Mouse (Mus musculus): ENCODE results near the gene Zdhhc20. TPM values are rescaled to one million over a fixed set of nuclear protein-coding genes. Genes with fewer than 3 reads are reported as not detected.
A peak's percentile ranks its signal among the peaks of the same experiment; 100 is the strongest.
"Not testable (repeated sequence)": the region's sequence is repeated elsewhere in the genome, so short reads cannot be mapped to it uniquely, and the experiment has no call there.

Zdhhc20 gene
- polyA plus RNA-seq, 1 experiment from 2014 or later, result 58.9 TPM

- 81% methylated on average over 4 of the region's 4 CpGs for WGBS
- 0 out of 2 replicates have a peak, but pooled peaks have one; percentile 23 for ATAC-seq (ENCODE audit: low FRiP score)
- Histone ChIP-seq H3K9me3 (no peaks in the 10 kb centered on the region), H3K4me1 (no peaks in the 10 kb centered on the region), H3K27ac (no peak overlapping the region), H3K4me3 (replicated peaks) (no peak overlapping the region), H3K4me2 (no peak overlapping the region), H3K9ac (no peak overlapping the region), H3K27me3 (peaks cover 5% of the 10 kb centered on the region; the same call in 1 of the 2 replicates), H3K36me3 (replicated peaks) (peaks cover 7% of the 10 kb centered on the region; the same call in 1 of the 2 replicates)
Measured at GRCm38 (mm10) chr14:57911316-57911715, 21.2 kb upstream of the Zdhhc20 start.

GRCm38 (mm10) chr14:57910501-57911068 is 20.5 kb upstream of the Zdhhc20 start:
- H3K9ac ChIP-seq, result no peak overlapping the region; the same call in 1 of the 2 replicates
- 20% methylated on average over 26 of the region's 26 CpGs for WGBS
- peak overlapping the region; percentile 56 for H3K4me2 ChIP-seq
- no peaks in the 10 kb centered on the region for H3K9me3 ChIP-seq
- no peak overlapping the region for H3K27ac ChIP-seq
- H3K27me3 ChIP-seq, result peaks cover 5% of the 10 kb centered on the region; the same call in 1 of the 2 replicates
- peak overlapping the region; percentile 31 for H3K4me3 ChIP-seq (replicated peaks)
- ATAC-seq (ENCODE audit: low FRiP score), result peak; percentile 82
- no peaks in the 10 kb centered on the region for H3K4me1 ChIP-seq
- H3K36me3 ChIP-seq (replicated peaks), result peaks cover 3% of the 10 kb centered on the region; the same call in 1 of the 2 replicates

DNA sequence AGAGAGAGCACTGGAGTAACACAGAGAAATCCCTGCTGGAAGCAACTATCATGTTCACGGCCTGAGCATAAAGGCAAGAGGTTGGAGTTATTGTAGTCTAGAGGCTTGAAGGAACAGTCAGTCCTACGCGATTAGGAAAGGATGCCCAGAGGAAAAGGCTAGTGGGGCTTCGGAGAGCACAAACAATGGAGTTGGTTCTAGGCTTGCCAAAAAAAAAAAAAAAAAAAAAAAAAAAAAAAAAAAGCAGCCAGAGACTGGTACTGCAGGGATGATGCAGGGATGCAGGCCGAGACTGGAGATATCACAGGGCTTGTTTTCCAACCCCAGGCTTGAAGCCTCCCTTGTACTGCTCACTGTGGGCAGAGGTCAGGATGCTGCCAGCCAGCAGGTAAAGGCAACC is 19.2 kb upstream of the Zdhhc20 start:
- Histone ChIP-seq H3K4me1 (no peaks in the 10 kb centered on the region), H3K4me3 (replicated peaks) (no peak overlapping the region)
- 80% methylated on average over 5 of the region's 5 CpGs for WGBS

GRCm38 (mm10) chr14:57908431-57908830 is 18.4 kb upstream of the Zdhhc20 start:
- Histone ChIP-seq H3K9me3 (no peaks in the 10 kb centered on the region), H3K9ac (no peak overlapping the region), H3K4me3 (replicated peaks) (no peak overlapping the region), H3K4me1 (no peaks in the 10 kb centered on the region), H3K4me2 (no peak overlapping the region), H3K27ac (no peak overlapping the region), H3K27me3 (peaks cover 5% of the 10 kb centered on the region; the same call in 1 of the 2 replicates), H3K36me3 (replicated peaks) (no peaks in the 10 kb centered on the region)
- ATAC-seq (ENCODE audit: low FRiP score), result no peak
- WGBS, result 72% methylated on average over 2 of the region's 2 CpGs

More for the DNA sequence above, 19.2 kb upstream of the Zdhhc20 start:
- no peaks in the 10 kb centered on the region for H3K9me3 ChIP-seq
- H3K4me2 ChIP-seq, result no peak overlapping the region
- no peaks in the 10 kb centered on the region for H3K36me3 ChIP-seq (replicated peaks)
- no peak overlapping the region for H3K27ac ChIP-seq
- H3K9ac ChIP-seq, result no peak overlapping the region
- no peak for ATAC-seq (ENCODE audit: low FRiP score)
- peaks cover 5% of the 10 kb centered on the region; the same call in 1 of the 2 replicates for H3K27me3 ChIP-seq

GRCm38 (mm10) chr14:57901998-57902397 is 11.9 kb upstream of the Zdhhc20 start:
- H3K9me3 ChIP-seq, result no peaks in the 10 kb centered on the region
- no peaks in the 10 kb centered on the region for H3K36me3 ChIP-seq (replicated peaks)
- H3K27me3 ChIP-seq, result no peaks in the 10 kb centered on the region
- peaks cover 3% of the 10 kb centered on the region; the same call in 1 of the 2 replicates for H3K4me1 ChIP-seq
- H3K4me2 ChIP-seq, result no peak overlapping the region
- 60% methylated on average over 1 of the region's 1 CpGs for WGBS
- no peak overlapping the region for H3K4me3 ChIP-seq (replicated peaks)
- ATAC-seq (ENCODE audit: low FRiP score), result no peak
- H3K9ac ChIP-seq, result no peak overlapping the region
- H3K27ac ChIP-seq, result no peak overlapping the region

DNA sequence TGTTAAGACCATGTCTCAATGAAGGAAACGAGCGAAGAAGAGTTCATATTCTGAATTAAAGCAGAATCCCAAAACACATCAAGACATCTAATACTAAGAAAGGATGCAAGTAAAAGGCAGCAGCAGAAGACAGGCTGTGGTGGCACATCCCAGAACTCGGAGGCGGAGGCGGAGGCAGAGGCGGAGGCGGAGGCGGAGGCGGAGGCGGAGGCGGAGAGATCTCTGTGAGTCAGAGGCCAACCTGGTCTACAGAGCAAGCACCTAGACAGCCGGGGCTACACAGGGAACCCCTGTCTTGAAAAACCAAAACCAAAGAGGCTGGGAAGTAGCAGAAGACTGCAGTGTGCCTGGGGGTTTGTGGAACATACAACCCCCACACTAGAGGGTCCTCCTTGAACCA is 6.8 kb upstream of the Zdhhc20 start:
- no peak overlapping the region for H3K4me3 ChIP-seq (replicated peaks)
- H3K4me1 ChIP-seq, result peaks cover 7% of the 10 kb centered on the region
- no peak overlapping the region for H3K27ac ChIP-seq
- H3K4me2 ChIP-seq, result no peak overlapping the region
- H3K27me3 ChIP-seq, result no peaks in the 10 kb centered on the region
- 0 out of 2 replicates have a peak, but pooled peaks cover 5% of the 10 kb centered on the region for H3K9me3 ChIP-seq
- ATAC-seq (ENCODE audit: low FRiP score), result no peak
- no peaks in the 10 kb centered on the region for H3K36me3 ChIP-seq (replicated peaks)
- WGBS, result 97% methylated on average over 12 of the region's 12 CpGs
- H3K9ac ChIP-seq, result no peak overlapping the region

GRCm38 (mm10) chr14:57896088-57896871 is 6.2 kb upstream of the Zdhhc20 start:
- ATAC-seq (ENCODE audit: low FRiP score); H3K4me3 ChIP-seq (replicated peaks); H3K27me3 ChIP-seq; H3K4me2 ChIP-seq; H3K9me3 ChIP-seq; H3K4me1 ChIP-seq; H3K27ac ChIP-seq; H3K36me3 ChIP-seq (replicated peaks); H3K9ac ChIP-seq: not testable (repeated sequence)
- WGBS, result 64% methylated on average over 8 of the region's 8 CpGs

DNA sequence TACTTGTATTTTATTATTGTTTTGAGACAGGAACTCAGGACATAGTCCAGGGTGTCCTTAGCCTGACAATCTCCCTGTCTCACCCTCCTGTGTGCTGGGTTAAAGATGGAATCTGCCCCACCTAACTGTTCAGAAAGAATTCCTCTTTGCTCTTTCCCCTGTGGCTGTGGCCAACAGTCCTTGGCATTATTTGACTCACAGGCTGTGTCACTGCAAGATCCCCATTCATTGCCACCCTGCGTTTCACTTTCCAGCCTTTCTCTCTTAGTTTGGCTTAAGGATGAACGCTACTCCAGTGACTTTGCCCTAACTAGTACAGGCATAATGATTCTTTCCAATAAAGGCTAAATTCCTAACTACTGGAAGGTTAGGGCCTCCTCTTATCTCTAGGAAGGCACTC is 4.3 kb upstream of the Zdhhc20 start:
- Histone ChIP-seq H3K27ac (no peak overlapping the region), H3K9ac (no peak overlapping the region), H3K27me3 (no peaks in the 10 kb centered on the region), H3K9me3 (0 out of 2 replicates have a peak, but pooled peaks cover 5% of the 10 kb centered on the region), H3K4me1 (peaks cover 7% of the 10 kb centered on the region), H3K4me2 (no peak overlapping the region), H3K4me3 (replicated peaks) (no peak overlapping the region), H3K36me3 (replicated peaks) (no peaks in the 10 kb centered on the region)
- ATAC-seq (ENCODE audit: low FRiP score), result no peak
- WGBS, result 91% methylated on average over 2 of the region's 2 CpGs

DNA sequence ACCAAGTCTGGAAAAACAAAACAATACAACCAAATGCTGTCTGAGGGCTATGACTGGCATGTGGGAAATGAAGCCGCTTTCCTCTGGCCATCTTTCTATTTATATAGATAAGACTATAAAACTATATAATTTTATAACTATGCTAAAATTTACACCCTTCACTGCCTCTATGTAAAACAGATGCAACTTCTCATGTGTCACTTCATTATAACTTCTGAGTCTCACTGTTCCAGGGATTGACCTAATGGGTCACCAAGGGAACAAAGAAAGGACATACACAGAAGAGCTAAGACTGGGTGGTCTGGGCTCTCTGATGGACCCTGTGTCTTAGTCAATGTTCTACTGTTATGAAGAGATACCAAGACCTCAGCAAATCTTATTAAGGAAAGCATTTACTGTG is 2.9 kb upstream of the Zdhhc20 start:
- no peak overlapping the region for H3K4me2 ChIP-seq
- 100% methylated on average over 1 of the region's 1 CpGs for WGBS
- no peaks in the 10 kb centered on the region for H3K36me3 ChIP-seq (replicated peaks)
- H3K9ac ChIP-seq, result no peak overlapping the region
- H3K27me3 ChIP-seq, result no peaks in the 10 kb centered on the region
- 0 out of 2 replicates have a peak, but pooled peaks cover 5% of the 10 kb centered on the region for H3K9me3 ChIP-seq
- H3K27ac ChIP-seq, result no peak overlapping the region
- H3K4me3 ChIP-seq (replicated peaks), result no peak overlapping the region
- H3K4me1 ChIP-seq, result peaks cover 12% of the 10 kb centered on the region
- ATAC-seq (ENCODE audit: low FRiP score), result no peak

DNA sequence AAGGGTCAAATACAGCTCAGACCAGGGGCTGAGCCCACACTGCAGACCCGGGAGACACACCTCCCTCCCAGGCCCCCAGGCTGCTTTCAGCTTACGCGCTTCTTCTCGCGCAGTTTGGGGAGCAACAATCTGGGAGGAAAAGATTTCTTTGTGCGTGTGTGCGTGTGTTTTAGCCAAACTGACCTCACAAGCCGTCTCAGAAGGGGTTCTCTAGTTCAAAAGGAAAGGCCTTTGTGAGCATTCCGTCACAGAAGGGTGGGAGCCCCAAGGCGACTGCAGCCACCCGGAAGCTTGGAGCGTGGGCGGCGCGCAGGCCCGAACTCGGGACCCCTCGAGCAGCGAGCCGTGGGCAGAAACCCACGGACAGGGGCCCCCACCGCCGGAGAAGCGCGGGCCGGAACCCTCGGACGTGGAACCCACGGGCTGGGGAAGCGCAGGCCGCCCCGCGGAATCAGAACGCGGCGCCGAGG is 500 bp downstream of the Zdhhc20 start:
- H3K36me3 ChIP-seq (replicated peaks), result no peaks in the 10 kb centered on the region
- H3K9ac ChIP-seq, result peak overlapping the region; percentile 87
- peak; percentile 34 for ATAC-seq (ENCODE audit: low FRiP score)
- H3K27me3 ChIP-seq, result no peaks in the 10 kb centered on the region
- under 1% methylated on average over 36 of the region's 37 CpGs for whole genome bisulfite sequencing
- H3K4me1 ChIP-seq, result peaks cover 10% of the 10 kb centered on the region
- H3K4me3 ChIP-seq (replicated peaks), result peak overlapping the region; percentile 82
- peak overlapping the region; percentile 83 for H3K27ac ChIP-seq
- no peaks in the 10 kb centered on the region for H3K9me3 ChIP-seq
- H3K4me2 ChIP-seq, result peak overlapping the region; percentile 58

DNA sequence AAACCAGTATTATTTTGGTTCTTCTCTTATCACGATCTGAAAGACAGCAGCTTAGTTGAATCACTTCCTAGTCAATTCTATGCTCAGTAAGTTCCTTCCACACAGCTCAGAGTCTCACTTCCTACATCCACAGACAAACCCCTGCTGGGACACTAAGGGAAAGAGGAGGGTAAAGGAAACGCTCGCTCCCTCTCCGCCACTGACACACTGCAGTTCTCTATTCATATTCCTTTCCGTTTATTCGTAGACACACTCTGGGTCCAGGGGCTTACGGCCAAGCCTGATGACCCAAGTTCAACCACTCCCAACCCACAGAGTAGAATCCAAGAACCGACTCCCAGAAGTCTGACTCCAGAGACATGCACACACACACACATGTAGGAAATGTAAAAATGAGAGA is 2.9 kb downstream of the Zdhhc20 start:
- no peaks in the 10 kb centered on the region for H3K36me3 ChIP-seq (replicated peaks)
- H3K4me1 ChIP-seq, result peaks cover 17% of the 10 kb centered on the region
- H3K9ac ChIP-seq, result no peak overlapping the region
- H3K4me3 ChIP-seq (replicated peaks), result no peak overlapping the region
- H3K27me3 ChIP-seq, result no peaks in the 10 kb centered on the region
- no peaks in the 10 kb centered on the region for H3K9me3 ChIP-seq
- ATAC-seq (ENCODE audit: low FRiP score), result no peak
- 0 out of 2 replicates have a peak overlapping the region, but pooled peaks have one; percentile 31 for H3K27ac ChIP-seq
- 86% methylated on average over 8 of the region's 8 CpGs for WGBS
- H3K4me2 ChIP-seq, result no peak overlapping the region

DNA sequence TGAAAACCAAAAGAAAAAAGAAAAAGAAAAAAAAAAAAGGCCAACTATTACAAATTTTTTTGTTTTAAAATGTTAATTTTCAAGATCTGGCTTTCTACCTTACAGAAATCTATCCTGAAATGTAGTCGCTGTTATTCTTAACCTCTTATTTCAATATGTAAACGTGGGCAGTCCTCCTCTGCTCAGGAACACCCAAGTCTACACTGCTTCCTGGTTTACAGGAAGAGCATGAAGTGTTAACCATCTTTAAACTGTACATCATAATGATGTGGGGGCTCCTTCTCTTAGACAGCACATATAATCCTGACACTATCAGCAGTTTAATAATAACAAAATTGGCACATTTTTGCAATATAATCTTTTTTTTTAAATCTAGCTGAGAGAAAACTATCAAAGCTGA is 4.0 kb downstream of the Zdhhc20 start:
- Histone ChIP-seq H3K9ac (no peak overlapping the region), H3K36me3 (replicated peaks) (no peaks in the 10 kb centered on the region), H3K4me3 (replicated peaks) (no peak overlapping the region), H3K4me2 (no peak overlapping the region), H3K27ac (no peak overlapping the region), H3K4me1 (peaks cover 18% of the 10 kb centered on the region), H3K27me3 (no peaks in the 10 kb centered on the region), H3K9me3 (no peaks in the 10 kb centered on the region)
- WGBS, result 98% methylated on average over 2 of the region's 2 CpGs
- no peak for ATAC-seq (ENCODE audit: low FRiP score)

All from forebrain, embryonic 12.5 days (tissue).